Mouse (Mus musculus): ENCODE measurements around the gene Fhl4.
A peak's percentile ranks its signal among the peaks of the same experiment; 100 is the strongest.

Fhl4 gene

DNA sequence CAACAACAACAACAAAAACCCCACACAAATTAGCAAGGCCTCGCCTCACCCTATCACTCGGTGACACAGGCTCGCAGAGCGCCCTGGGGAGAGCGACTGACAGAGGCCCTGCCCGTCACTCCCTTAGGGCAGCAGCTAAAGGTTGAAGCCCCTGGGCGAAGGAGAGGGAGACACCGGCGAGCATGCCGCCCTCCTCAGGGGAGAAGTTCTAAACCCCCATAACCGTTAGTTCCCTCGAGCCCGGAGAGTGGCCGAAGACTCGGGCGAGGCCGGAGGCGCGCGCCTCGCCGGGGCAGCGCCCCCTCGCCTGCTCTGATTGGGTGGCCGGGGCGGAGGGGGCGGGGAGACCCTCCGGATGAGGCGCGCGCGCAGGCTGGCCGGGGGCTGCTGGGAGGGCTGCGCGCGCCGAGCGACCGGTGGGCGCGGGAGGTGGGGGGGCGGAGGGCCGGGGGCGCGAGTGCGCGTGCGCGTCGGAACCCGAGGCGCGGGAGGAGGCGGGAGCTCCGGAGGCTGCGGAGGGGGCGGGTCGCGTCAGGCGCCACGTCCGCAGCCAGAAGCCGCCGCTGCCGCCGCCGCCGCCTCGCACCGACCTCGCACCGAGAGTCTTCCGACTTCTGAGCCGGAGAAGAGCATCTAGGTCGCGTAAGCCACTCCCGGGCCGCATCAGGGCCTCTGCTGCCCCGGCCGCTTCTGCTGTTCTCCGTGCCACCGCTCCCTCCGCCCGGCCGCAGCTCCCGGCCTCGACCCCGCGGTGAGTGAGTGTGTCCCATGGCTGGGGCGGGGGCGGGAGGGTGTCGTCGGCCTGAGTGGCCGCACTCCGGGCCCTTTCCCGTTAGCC is at the start of gene Fhl4, which contains the start of gene Tmem263:
Gene Fhl4, minus strand, starts transcription at position 249 of the 838 bp plus-strand sequence.
Gene Tmem263, plus strand, starts transcription at position 381 of the 838 bp plus-strand sequence.
- DNase-seq (ENCODE audit: low spot score): peak; percentile 72

DNA sequence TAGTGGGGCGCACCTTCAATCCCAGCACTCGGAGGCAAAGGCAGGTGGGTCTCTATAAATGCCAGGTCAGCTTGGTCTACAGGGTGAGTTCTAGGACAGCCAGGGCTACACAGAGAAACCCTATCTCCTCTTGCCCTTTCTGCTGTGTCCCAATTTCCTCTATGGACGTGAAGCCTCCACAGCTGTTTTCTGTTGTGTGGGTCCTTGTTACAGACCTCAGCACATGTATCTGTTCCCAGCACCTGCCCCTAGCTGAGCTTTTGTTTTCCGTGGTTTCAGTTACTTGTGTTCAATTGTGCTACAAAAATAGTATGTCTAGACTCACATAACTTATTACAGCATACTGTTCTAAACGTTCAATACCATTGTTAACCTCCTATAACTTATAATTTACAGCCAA is 46.9 kb upstream of the Fhl4 start:
- DNase-seq (ENCODE audit: low spot score): no peak

GRCm38 (mm10) chr10:85146282-85146681 is 44.0 kb upstream of the Fhl4 start:
- DNase-seq (ENCODE audit: low spot score): no peak

DNA sequence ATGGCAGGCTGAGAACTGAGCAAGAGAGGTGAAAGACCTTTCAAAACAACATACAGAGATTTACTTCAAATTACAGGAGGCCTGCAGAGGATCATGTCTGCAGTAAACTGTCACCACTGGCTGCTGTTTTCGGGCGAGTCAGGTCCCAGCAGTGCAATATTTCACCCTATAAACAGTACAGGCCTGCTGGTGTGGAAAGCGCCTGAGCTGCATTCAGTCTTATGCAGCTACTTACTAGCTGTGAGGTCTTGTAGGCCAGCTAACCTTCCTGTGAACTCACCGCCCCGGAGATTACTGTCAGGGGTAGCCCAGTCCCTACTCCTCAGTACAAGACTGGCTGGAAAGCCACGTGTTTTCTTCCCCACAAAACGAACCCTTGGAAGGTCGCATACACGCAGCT is 39.2 kb upstream of the Fhl4 start:
- DNase-seq (ENCODE audit: low spot score): no peak

DNA sequence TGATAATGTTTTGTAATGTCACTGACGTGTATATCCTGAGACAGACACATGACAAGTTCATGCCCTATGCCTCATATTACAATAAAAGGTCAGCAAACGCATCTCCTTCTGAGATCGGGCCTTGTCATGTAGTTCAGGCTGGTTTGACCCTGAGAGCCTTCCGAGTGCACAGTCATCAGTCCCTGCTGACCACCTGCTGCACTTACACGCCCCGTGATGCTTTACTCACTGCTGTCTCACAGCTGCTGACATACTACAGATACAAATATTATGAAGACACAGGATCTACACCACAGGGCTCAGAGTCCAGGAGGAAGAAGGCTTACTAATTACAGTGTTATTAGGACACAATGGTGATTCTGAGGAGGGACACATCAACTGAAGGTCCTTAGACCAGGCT is 34.3 kb upstream of the Fhl4 start:
- DNase-seq (ENCODE audit: low spot score): no peak

GRCm38 (mm10) chr10:85128453-85128852 is 26.2 kb upstream of the Fhl4 start:
- peak; percentile 25 for DNase-seq (ENCODE audit: low spot score)

DNA sequence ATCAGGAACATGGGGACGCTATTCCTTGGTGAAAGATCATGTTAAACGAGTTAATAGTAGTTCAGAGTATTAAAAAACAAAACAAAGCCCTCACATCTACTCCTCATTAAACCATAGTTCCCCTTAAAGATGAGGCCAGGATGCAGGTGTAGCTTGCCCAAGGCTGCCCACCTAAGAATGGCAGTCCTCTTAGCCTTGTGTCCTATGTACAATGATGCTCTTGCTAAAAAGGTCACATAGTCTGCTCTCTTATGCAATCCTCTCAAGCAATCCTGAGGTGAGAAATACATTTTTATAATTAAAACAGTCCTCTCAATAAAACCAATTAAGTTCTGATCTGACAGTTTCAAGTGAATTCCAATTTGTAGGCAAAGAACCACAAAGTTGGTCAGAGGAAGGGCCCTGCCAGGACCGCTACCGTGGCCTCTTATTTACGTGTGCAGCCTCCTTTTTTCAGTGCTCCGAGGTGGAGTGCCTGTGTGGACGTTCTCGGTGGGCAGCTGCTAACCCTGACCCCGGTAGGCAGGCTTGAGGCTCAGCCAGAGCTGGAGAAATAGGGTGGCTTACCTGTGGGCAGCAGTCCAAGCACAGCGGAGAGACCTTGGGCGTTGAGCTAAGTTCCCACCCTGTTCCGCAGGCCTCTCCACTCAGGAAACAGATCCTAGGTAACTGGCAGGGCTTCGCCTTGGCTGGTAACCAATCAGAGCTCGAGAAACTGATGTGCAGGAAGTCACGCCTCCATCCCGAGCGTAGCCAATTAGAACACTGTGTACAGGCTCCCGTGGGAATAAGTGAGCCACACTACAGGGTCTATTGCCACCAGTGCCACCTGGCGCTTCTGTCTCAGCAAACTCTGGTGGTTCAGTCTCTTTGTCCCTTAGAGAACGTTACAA is 25.3 kb upstream of the Fhl4 start, which contains the start of gene Mterf2:
Gene Mterf2, minus strand, starts transcription at position 633 of the 893 bp plus-strand sequence.
- peak; percentile 79 for DNase-seq (ENCODE audit: low spot score)

DNA sequence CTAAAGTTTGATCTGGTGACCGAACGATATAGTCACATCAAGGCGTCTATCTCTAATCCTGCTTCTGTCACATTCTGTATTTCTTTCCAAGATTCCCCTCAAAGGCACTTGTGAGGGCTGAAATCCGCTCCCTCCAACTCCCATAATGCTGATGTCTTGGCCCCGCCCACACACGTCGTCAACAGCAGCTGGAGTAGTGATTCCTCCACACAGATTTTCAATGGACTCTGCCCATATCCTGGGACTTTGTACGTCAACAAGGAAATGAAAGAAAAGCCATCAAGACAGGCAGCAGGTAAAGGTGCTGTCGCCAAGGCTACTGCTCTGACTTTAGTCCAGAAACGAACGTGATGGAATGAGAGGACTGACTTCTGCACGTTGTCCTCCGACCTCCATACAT is 22.9 kb upstream of the Fhl4 start:
- no peak for DNase-seq (ENCODE audit: low spot score)

- no peak for DNase-seq (ENCODE audit: low spot score)
Measured at GRCm38 (mm10) chr10:85114409-85114808, 12.1 kb upstream of the Fhl4 start.

GRCm38 (mm10) chr10:85103085-85103885 is 990 bp upstream of the Fhl4 start:
- peak; percentile 10 for DNase-seq (ENCODE audit: low spot score)

GRCm38 (mm10) chr10:85101841-85102240 is 454 bp downstream of the Fhl4 start:
- DNase-seq (ENCODE audit: low spot score): no peak

DNA sequence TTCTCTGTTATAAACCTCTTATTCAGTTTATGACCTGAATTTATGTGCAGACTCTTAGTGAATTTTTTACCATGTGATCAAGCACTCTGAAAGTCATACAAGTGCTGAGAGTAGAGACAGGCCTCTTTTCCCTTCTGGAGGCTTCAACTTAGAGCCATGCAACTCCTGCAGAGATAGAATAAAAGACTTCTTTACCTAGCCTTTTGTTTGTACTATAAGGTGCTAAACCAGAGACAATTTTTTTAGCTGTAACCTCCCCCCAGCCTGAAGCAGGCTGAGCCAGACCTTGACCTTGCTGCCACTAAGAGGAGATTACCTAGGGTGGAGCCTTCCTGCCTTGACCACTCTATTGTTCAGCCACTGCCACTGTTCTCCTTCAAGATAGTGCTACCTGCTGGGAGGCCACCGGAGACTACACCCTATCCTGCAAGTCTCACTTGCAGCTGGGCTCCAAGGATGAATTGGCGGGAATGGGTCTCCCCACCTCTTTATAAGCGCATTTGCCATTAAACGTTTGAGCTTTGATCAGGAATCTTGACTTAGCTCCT is 30.6 kb downstream of the Fhl4 start:
- no peak for DNase-seq (ENCODE audit: low spot score)

GRCm38 (mm10) chr10:85054876-85055275 is 47.4 kb downstream of the Fhl4 start:
- DNase-seq (ENCODE audit: low spot score): no peak

DNA sequence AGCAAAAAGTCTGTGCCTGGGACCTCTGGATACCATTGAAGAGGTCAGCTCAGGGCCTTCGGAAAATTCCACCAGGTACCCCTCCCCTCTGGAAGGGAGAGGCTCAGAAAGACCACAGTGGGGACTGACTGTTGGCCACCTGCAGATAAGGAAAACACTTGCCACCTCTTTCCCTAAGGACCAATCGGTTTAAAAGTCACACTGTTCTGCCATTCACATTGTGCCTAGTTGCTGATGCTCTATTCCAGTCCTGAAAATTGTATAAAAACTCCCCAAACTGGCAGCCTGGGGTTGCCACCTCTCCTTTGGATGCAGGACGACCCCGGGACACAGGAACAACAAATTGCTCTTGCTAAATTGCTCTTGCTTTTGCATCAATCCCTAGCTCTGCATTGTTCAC is 49.8 kb downstream of the Fhl4 start:
- no peak for DNase-seq (ENCODE audit: low spot score)

- no peak for DNase-seq (ENCODE audit: low spot score)
Measured at GRCm38 (mm10) chr10:85050668-85051208, 51.6 kb downstream of the Fhl4 start.

- no peak for DNase-seq (ENCODE audit: low spot score)
Measured at GRCm38 (mm10) chr10:85048008-85048407, 54.3 kb downstream of the Fhl4 start.

DNA sequence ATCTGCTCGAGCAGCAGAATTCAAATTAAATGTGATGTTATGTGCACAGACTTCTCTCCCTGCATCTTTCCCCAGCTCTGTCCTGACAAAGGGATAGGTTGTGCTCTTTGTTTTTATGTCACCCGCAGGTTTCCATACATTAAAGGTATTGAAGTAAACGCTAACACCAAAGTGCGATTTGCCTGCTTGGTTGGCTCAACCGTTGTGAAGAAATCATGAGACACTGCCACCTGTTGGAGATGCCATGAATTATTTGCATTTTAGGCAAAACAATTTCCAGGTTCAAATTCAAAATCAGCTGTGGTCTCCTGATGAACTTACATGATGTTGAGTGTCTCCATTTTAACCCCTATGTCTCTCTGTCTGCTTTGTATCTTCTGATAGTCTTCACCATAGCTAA is 55.7 kb downstream of the Fhl4 start:
- no peak for DNase-seq (ENCODE audit: low spot score)
